Mouse (Mus musculus) frontal cortex, postnatal 10 days (tissue): ENCODE measurements around the gene Slc18a3.

Source experiments
- DNase-seq, 2 experiments: peaks; one replicate each; pipeline ENCODE4 v3.0.0; 2022; ENCODE audit warnings: low spot score in 2 of 2, mixed read lengths in 1 of 2

Gene Slc18a3

DNA sequence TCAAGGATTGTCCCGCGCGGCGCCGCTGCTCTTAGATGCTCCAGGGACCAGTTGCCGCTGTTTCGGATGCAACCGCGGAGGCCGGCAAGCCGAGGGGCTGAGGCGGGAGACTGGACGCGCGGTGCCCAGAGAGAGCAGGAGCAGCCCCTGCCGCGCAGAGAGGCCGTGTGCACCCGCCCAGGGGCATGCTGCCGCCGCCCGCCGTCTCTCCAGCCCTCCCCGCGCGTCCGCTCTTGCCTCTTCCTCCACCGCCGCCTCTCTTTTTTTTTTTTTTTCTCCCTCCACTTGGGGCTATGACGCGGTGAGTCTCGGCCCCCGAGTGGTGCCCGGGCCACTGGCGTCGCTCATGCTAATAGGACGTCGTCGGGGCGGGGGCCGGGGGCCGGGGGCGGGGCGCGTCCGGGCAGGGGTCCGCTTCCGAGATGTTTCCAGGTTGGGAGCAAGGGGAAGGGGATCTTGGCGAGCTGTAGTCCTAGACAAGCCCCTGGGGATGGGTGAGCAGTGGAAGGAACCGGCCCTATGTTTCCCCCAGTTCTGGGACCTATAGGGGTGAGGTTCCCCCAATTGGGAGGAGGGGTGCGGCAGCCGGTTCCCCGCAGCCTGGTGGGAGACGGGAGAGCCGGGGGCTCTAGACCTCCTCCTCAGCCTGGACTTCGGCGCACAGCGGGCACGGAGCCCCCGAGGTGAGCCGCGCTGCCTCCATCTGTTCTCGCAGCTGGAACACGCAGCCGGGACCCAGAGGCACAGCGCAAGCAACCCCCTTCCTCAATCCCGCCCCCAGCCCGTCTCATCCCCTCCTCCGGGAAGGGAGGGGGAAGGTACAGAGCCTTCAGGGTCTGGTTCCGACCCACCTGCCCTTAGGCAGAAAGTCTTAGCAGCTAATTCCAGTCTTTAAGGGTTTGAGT is at the start of gene Slc18a3:
Gene Slc18a3, minus strand, starts transcription at position 250 of the 905 bp plus-strand sequence.
- DNase-seq, result no peak

DNA sequence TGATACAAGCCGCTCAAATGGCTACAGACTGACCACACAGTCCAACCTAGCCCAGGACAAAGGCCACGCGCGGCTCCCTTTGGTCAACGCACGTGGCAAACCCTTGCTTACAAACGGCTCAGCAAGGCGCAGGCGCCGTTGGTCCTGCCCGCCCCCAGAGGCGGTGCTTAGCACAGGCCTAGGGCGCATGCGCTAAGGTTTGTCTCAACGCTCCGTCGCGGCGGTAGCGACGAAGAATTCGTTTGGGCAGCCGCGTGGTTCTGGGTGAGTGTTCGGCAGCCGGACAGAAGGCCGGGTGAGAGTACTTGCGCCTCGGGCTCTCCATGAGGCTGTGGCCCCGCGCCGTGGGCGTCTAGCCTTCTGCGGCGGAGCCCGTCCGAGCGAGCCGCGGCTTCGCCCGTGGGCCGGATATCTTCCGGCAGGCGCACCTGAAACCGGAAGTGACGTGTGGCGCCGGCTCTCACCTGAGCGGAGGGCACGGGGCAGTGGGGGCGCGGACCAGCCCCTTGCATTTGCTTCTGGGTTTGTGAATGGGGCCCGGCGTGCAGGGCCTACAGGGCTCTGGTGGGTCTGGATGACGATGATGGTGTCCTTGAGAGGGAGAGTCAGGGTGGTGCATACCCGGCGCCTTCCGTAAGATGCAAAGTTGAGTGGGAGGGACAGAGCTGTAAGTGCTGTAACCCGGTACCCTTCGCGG is 48.8 kb upstream of the Slc18a3 start, which contains the start of gene Ercc6:
Gene Ercc6, plus strand, starts transcription at position 186 of the 697 bp plus-strand sequence.
- DNase-seq, result peak; percentile 87 to 90

DNA sequence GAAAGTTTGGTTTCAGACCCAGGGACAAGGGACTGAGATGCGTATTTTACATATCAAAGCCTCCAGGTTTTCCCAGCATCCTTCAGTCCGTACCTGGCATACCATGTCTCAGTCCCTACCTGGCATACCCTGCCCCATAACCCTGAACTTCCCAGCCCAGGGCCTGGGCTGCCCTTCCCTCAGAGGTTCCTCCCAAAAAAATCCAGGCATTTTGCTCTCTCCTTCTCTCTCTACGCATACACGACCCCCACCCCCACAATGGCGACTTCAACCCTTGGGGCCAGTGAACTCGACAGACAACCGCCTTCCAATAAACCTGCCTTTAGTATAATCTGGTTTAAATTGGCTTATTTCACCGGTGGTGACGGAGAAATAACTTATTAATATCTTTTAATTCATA is 48.3 kb upstream of the Slc18a3 start:
- DNase-seq, result no peak

DNA sequence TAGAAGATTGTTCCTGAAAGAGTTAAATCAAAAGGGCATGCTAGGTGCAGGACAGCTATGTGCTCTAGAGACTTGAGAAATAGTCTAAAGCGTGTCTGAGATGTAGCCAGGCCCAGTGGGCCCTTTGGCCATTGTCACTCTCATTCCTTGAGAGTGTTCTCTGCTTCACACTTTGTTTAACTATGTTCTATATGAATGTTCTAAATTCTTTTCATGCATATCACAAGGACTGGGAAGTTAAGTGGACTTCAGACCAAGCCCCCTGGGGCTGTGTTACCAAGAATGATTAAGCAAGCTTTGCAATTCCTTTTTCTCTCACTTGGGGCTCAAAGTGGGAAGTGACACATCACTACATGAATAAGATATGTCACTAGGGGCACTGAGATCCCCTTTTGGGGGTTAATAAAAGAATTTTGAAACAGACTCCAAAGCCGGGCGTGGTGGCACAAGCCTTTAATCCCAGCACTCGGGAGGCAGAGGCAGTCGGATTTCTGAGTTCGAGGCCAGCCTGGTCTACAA is 44.9 kb upstream of the Slc18a3 start:
- no peak for DNase-seq

DNA sequence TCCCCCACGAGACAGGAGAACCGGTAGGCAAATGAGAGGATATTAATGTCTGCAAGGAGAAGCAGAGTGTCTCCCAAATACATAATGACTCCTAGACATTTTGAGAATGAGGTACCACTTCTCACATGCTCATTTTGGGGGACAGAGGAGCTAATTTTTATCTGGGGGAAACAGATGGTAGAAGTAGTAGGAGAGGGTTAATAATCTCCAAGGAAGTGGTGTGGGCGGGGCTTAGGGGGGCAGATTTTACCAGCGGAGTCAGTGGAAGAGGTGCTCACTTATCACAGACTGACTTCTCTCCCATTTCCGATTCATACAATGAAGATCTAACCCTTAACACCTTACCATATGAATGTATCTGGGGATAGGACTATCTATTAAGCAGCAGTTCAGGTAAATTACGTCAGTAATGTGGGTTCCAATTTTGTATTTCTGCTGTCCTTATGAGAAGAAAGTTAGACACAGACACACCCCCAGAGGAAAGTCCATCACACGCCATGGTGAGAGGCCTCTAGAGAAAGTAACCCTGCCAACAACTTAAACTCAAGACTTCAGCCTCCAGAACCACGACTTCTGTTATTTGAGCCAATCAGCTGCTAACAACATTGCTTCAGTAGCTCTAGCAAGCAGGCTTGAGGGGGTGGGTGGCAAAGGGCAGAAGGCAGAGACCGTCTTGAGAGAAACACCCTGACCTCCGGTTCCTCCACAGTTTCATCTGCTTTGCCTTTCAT is 43.6 kb upstream of the Slc18a3 start:
- DNase-seq, result no peak

DNA sequence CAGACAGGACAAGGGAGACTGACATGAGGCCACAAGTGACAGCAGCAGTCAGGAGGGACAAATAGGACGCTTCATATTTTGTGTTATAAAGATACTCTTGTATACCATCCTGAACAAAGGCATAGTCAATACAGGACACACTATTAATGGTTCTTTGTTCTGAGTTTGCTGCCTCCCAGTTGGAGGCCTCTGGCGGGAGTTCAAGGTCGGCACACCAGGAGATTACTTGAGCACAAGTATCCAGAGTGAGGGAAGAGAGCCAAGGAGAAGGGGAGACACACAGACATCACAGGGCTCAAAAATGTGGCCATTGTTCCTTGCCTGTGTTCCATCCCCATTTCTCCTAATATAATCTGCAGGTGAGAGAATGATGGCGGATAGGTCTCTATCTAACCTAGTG is 42.6 kb upstream of the Slc18a3 start:
- no peak for DNase-seq

DNA sequence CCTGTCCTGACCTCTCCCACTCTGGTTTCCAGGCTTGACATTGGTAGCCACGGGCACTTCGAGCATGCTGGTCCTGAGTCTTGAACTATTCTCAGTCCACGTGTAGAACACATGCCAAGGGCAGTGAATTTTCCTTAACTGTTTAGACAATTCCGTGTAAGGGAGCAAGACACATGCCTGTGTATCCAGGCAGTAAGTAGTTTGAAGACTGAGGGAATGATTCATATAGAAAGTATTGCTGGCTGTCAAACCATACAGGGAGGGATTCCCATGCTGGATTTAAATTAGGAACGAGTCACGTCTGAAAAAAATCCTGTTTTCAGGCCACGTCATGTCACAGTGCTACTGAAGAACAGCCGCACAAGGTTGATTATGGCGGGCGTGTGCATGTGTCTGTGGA is 41.7 kb upstream of the Slc18a3 start:
- DNase-seq, result no peak

DNA sequence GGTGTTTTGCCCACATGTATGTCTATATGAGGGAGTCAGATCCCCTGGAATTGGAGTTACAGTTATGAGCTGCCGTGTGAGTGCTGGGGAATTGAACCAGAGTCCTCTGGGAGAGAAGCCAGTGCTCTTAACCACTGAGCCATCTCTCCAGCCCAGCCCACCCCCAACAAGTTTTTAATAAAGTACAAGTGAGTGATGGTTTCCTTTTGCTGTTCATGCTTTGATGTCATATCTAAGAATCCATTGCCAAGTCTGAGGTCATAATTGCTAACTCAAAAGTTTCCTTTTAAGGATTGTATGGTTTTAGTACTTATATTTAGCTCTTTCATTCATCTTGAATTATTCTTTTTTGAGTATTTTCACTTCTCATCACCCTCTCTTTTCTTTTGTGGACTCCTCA is 39.2 kb upstream of the Slc18a3 start:
- DNase-seq, result no peak

DNA sequence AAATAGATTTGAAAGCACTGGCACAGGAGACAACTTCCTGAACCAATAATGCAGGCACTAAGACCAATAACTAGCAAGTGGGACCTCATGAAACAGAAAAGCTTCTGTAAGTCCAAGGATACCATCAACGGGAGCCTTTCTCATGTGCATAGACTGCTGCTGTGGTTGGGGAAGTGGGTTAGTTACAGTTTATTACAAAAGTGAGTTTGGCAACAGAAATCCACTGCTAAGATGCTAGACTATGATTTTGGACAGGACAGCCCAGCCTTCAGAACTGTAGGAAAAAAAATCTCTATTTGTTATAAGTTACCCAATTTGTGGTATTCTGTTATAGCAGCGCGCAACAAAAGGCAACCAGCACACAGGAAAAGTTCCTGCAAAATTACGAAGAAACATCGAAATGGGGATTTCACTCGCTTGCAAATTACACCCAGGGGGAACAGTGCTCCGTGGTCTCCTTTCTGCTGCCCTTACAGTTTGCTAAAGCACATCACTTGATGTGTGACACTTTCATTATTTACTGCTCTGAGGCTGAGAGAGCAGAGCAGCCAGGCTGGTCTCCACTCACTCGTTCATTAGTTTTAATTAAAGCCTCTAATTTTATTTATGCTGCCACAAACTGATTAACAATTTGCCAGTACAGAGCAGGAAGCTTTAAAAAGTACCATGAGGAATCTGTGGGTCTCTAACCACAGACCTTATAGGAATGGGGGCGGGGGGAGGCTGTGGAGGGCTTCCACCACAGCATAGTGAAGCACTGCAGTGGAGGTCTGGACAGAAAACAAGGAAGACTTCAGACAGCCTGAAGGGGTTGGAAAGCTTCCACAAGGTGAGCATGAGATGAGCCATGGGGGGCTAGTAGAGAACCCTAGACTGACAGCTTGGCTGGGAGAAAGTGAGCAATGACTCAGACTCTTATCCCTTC is 38.4 kb upstream of the Slc18a3 start:
- no peak for DNase-seq

DNA sequence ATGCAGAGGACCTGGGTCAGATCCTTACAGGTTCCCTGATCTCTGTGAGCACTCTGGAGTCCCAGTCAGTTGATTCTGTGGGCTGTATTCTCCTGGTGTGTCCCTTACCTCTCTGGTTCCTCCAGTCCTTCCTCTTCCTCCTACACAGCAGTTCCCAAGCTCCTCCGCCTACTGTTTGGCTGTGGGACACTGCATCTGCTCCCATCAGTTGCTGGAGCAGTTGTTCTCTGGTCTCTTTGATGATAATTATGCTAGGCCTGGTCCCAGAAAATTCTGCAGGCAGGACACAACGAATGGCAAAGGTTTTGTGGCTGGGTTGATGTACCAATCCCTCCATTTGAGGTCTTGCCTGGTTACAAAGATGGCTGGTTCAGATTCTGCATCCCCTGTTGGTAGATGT is 36.7 kb upstream of the Slc18a3 start:
- DNase-seq, result no peak

DNA sequence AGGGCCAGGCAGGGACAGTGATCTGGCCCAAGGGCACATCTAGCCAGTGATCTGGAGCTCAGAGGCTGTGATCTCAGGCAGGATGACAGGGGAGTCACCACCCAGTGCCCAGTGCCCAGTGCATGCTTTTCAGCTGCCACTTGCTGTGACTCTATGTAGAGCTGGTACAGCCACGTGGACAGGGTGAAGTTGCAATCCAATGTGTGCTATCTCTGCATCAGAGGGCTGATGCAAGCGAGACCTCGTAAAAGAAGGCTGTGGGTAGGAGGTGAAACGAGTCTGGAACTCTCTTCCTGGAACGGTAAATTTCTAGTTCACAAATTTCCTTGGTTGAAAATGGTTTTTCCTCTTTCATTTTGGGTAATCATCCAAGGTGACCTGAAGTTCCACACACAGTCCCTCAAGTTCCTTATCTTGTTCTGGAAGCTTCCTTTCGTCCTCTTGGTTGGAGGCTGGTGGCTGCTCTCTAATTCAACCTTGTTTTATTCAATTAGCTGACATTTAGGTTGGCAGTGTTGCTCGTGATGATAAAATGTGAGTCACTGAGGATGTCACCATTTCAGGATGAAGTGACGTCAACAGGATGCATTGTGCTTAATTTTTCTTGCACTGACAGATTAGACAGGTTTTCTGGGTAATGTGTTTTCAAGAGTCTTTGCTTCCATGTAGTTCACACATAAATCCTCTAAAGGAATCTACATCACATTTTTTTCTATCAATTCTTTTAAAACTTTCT is 31.6 kb upstream of the Slc18a3 start:
- DNase-seq, result no peak

DNA sequence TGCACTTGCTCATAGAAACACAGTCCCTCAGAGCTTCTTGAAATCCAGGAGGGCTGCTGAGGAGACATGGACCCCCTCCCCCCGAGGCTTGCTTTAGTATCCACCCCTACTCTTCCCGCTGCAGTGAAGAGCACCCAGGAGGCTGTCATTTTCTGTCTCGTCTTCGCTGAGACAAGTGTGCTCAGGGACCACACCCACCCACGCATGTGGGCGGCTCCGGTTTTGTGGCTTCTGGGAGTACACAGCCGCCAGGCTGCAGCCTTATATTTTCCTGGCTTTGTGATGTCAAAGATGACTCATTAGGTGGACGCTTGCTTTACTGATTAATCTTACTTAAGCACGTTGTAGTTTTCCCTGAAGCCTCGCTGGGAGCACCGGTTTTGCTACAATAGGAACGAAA is 27.9 kb upstream of the Slc18a3 start:
- DNase-seq, result no peak

DNA sequence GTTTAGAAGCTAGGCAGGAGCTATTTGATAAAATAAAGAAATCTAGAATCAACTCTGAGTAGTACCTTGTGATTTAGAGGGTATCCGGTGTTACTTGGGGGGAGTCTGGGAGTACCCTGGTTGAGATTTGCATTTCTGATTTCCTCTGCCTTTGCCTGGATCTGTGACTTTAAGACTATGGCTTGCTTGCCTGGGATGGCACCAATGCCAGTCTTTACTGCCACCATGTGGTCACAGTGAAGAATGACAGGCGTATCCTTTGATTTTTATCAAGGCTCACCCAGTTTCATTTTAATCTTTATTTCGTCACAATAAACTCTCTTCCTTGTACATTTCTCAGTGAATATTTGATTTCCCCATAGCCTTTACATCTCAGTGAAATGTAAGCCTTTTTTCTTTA is 17.4 kb upstream of the Slc18a3 start:
- DNase-seq, result no peak

DNA sequence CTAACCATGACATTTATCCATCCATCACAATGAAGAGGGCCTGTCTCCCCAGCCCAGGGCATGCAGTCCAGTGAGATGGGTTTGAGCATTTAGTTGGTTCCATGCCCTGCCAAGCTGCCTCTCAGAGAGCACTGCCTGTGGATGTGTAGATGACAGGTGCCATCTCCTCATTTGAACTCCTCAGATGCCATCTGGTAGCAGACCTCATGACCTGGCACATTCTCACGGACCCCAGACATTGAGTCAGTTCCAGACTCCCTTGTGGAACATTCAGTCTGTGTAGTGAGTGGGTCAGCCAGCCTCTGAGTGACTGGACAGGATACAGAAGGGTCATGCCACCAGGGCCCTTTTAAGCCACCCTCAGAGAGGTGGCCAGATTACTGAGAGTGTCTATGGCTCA is 12.9 kb upstream of the Slc18a3 start:
- no peak for DNase-seq

DNA sequence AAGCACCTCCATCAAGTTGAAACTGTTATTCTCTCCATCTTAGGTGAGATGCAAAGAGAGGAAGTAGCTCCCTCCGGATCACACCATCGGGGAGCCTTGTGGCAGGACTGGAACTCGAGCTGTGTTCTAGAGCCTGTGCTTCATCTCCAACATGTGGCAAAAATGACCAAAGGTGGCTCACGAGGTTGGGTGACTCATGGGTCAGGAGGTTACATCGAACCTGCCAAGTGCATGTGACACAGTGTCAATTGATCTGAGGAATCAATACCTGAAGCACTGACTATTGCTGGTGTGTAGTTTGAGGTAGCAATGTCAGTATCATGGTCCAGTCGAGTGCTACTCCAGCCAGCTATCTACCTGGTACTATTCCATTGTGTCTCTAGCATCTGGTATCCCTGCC is 11.9 kb upstream of the Slc18a3 start:
- no peak for DNase-seq

DNA sequence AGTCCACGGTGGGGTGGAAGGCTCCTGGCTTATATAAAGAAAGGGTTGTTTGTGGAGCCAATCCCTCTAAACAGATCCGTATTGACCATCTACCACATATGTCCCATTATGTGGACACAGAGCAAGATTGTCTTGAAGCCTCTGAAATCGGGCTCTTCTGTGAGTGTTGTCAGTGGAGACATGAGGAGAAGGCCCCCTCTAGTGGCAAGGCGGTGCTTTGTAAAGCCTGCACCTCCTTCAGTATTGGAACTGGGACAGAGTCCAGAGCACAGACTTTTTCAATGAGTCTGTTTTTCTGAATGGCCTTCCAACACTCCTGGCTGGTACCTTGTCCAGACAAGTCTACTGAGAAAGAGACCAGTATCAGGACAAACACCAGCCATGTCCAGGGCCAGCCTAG is 8.3 kb upstream of the Slc18a3 start:
- DNase-seq, result peak; percentile 27 to 58

DNA sequence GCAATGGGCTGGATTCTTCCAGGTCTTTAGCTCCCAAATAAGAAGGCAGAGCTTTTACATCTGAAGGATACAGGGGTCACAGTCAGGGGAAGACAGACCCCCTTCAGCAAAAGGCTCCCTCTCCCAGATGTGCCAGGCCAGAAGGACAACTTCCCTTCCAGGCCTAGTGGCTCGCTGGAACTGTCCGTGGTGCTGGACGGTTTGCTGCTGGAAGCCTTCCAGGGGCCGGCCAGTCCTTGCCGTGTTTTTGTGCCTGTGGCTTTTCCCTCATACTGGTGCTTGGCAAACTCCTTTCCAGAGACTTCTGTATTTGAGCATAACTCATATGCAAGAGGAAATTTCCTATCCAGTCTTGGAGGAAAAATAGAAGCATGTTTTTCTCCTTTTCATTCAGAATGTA is 3.0 kb upstream of the Slc18a3 start:
- no peak for DNase-seq

DNA sequence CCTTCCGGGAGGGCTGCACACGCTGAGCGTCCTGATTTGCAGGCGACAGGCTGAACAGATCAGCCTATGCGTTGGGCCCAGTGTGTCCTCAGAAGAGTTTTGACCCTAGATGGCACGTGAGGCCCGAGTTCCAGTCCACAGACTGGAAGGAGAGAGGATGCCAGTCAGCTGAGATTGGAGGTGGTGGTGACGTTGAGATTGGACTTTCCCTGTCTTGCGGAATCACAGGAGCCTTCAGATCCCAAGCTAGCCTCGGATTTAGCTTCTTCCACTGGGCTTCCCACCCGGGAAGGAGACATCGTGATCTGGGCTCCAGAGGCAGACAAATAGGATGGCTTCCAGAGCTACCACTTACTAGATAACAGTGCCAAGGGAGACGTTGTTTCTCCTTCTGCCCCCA is 1.2 kb upstream of the Slc18a3 start, which contains the start of gene Chat:
Gene Chat, minus strand, starts transcription at position 101 of the 400 bp plus-strand sequence.
- DNase-seq, result no peak

DNA sequence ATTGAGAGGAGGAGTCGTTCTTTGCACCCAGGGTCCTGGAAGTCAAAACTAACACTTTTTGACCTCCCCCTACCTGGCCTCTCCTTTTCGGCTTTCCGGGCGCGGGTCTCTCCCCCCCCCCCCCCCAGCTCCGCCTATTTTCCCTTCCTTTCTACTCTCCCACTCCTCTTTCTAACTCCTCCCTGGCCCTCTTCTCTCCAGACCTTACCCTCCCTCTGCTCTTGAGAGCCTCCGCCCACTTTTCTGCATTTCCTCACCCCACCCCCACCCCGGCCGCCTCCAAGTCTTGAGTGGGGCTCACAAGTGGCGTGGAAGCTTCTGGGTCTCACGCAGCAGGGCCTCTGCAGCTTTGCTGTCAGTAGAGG is 838 bp upstream of the Slc18a3 start:
- no peak for DNase-seq
